Mouse (Mus musculus) heart, adult 2 months (tissue): ENCODE data around the gene Arhgap23. TPM values are rescaled to one million over a fixed set of nuclear protein-coding genes. Genes with fewer than 3 reads are reported as not detected.

Experiments used
- DNase-seq, 2 experiments: peaks; one replicate each; pipeline ENCODE4 v3.0.0; 2021
- H3K27ac ChIP-seq: fragments of 200-600 bp; 2 replicates; pipeline ENCODE4 v1.8.1; 2022
- H3K27me3 ChIP-seq: fragments of 200-500 bp; 2 replicates; pipeline ENCODE4 v1.6.1; 2012; ENCODE audit warnings: mild to moderate bottlenecking, low read length, inconsistent platforms, mixed read lengths; ENCODE audit not compliant: control insufficient read depth, insufficient read depth
- H3K36me3 ChIP-seq: fragments of 200-500 bp; 2 replicates; pipeline ENCODE4 v1.6.1; 2012; ENCODE audit warnings: low read length, inconsistent platforms; ENCODE audit not compliant: control insufficient read depth, insufficient read depth
- H3K4me1 ChIP-seq: fragments of 200-500 bp; 2 replicates; pipeline ENCODE4 v1.6.1; 2011; ENCODE audit warnings: low read length; ENCODE audit not compliant: control insufficient read depth, insufficient read depth
- H3K4me3 ChIP-seq: fragments of 200-600 bp; 2 replicates; pipeline ENCODE4 v1.8.1; 2022
- H3K79me2 ChIP-seq: fragments of 200-500 bp; replicated peaks from 2 replicates; pipeline ENCODE4 v1.6.1; 2012; ENCODE audit warnings: mild to moderate bottlenecking, inconsistent platforms, low read length, moderate library complexity, mixed read lengths; ENCODE audit not compliant: control insufficient read depth, insufficient read depth
- H3K9ac ChIP-seq: fragments of 200-500 bp; 2 replicates; pipeline ENCODE4 v1.6.1; 2012; ENCODE audit warnings: low read depth, mild to moderate bottlenecking, control low read depth, inconsistent platforms, low read length, mixed read lengths
- CTCF ChIP-seq: fragments of 200-600 bp; IDR thresholded peaks from 2 replicates; pipeline ENCODE4 v1.8.1; 2022; ENCODE audit warnings: antibody characterized with exemption, mild to moderate bottlenecking, moderate library complexity
- EP300 ChIP-seq: fragments of 200-500 bp; IDR thresholded peaks from 2 replicates; pipeline ENCODE4 v1.6.1; 2011; ENCODE audit warnings: low read depth, low read length, control low read depth; ENCODE audit not compliant: insufficient read depth
- POLR2A ChIP-seq: fragments of 200-500 bp; IDR thresholded peaks from 2 replicates; pipeline ENCODE4 v1.6.1; 2011; ENCODE audit warnings: mild to moderate bottlenecking, low read depth, low read length, control low read depth; ENCODE audit not compliant: insufficient read depth
- WGBS: fragments of 180-500 bp; shearing (Covaris S2); methylation state at CpG from one replicate; pipeline ENCODE4 v1.1.7; 2018; 5-methylcytosine and 5-hydroxymethylcytosine counted together
- intact Hi-C: fragments of 180-260 bp; cut with DNase I; formaldehyde crosslinking; loops from one replicate; pipeline ENCODE4 v1.15.1; 2025
- polyA plus RNA-seq: library from polyadenylated mRNA; depleted of rRNA; stranded (reverse); fragments of >200 nt; gene quantifications from 2 replicates; pipeline ENCODE4 v1.2.3, GENCODE M21; 2012
- total RNA-seq, 2 experiments: library from RNA; stranded (reverse); gene quantifications; 2 replicates each; pipeline ENCODE4 v1.2.3; 2021

Gene Arhgap23
- total and polyA plus RNA-seq, 3 experiments: 12.8 to 18.4 (median 13.7) TPM

DNA sequence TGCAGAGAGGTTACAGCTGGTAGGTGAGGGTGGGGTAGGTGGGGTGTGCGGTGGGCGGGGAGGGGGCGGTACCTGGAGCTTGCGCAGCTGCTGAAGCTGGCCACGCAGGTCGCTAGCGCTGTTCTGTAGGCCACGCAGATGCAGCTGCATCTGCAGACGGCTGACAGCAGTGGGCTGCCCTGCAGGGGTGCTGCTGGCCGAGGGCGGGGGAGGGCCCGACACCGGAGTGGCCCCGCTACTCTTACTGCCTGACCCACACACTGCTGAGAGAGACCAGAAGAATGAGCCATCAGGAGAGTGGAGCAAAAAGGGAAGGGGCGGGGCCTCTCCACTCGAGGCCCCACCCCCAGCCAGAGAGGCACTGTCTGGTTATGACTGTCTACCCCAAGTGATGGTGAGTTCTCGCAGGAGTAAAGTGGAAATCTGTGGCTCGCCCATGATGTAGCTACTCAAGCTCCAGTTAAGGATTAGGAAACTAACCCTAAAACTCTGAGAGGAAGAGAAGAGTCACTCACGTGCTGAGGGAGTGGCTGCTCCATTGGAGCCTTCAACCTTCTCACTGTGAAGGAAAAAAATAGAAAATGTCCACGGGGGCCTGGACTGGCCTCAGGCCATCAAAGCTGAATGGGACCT, 117.7 kb downstream of the Arhgap23 start:
- WGBS: 5% methylated on average over 20 of the region's 20 CpGs
- no peaks in the 10 kb centered on the region for H3K79me2 ChIP-seq
- intact Hi-C loops: loop anchor here (5.0 kb wide), 2 partner anchors 39 to 169 kb away; partner anchors contain the start of genes Pcgf2 and Psmb3
- H3K9ac ChIP-seq: no peak overlapping the region
- no peak overlapping the region for H3K27ac ChIP-seq
- DNase-seq: peak in 1 of 2 experiments; percentile 25
- H3K27me3 ChIP-seq: peaks cover 27% of the 10 kb centered on the region
- no peaks in the 10 kb centered on the region for H3K36me3 ChIP-seq
- H3K4me3 ChIP-seq: no peak overlapping the region
- TF ChIP-seq POLR2A (no peak), EP300 (no peak), CTCF (no peak)
- no peaks in the 10 kb centered on the region for H3K4me1 ChIP-seq

DNA sequence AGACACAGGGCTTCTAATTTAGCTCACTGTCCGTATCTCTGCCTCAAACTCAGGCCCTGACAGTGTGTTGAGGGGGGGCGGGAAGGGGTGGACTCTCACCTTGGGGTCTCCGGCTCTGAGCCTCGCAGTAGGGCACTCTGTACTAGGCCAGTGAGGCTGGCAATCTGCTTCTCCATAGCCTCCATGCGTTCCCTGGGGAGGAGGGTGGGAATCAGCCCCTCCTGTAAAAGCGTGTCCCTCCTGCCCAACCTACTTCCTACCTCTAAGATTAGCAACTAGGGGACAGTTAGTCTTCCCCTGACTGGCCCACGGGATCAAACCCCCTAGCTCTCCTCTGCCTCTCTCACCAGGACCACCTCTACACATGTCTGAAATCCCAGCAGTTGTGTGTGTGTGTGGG, 118.3 kb downstream of the Arhgap23 start:
- intact Hi-C loops: loop anchor here (5.0 kb wide), 2 partner anchors 39 to 169 kb away; partner anchors contain the start of genes Pcgf2 and Psmb3
- WGBS: 14% methylated on average over 7 of the region's 7 CpGs

DNA sequence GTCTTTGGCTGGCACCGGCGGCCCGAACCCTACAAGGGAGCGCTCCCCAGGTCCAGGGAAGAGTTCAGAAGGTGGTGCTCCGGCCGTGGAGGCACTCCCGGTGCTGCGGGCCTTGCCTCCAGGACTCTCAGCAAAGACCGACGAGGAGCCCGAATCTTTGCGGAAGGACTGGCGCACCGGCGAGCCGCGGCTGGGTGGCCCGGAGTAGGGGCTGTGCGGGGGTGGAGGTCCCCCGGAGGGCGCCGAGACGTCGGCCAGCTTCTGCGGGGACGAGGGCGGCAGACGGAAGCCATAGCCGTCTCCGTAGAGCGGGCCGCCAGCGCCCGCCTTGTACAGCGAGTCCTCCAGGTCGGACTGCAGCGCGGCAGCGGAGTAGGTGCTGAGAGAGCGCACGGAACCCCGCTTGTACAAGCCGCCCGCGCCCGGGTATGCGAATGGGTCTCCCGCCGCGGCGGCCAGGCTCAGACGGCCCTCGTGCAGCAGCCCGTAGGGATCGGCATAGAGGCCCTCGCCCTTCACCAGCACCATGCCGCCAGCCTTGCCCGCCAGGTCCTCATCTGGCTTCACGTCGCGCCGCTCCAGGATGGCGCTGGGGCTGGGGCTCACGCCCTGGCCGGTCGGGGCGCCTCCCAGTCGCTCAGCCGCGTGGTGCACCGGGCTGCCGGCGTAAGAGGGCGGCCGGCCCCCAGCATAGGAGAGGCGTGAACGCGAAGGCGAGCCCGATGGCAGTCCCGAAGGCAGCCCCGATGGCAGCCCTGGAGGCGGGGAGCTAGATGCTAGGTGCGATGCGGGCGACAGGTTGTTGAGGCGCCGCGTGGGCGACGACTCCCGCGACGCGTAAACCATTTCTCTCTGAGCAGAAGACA, 119.3 kb downstream of the Arhgap23 start:
- H3K36me3 ChIP-seq: no peaks in the 10 kb centered on the region
- WGBS: 2% methylated on average over 95 of the region's 95 CpGs
- peaks cover 27% of the 10 kb centered on the region for H3K27me3 ChIP-seq
- peak overlapping the region; percentile 6; the same call in 1 of the 2 replicates for H3K4me3 ChIP-seq
- peak overlapping the region; percentile 22 for H3K9ac ChIP-seq
- DNase-seq: peak in 1 of 2 experiments; percentile 40
- intact Hi-C loops: loop anchor here (5.0 kb wide), 2 partner anchors 38 to 168 kb away; partner anchors contain the start of genes Pcgf2 and Psmb3
- H3K27ac ChIP-seq: no peak overlapping the region
- H3K79me2 ChIP-seq: no peaks in the 10 kb centered on the region
- TF ChIP-seq CTCF (no peak), POLR2A (no peak), EP300 (no peak)
- H3K4me1 ChIP-seq: no peaks in the 10 kb centered on the region

More for the DNA sequence above, 118.3 kb downstream of the Arhgap23 start:
- Histone ChIP-seq H3K36me3 (no peaks in the 10 kb centered on the region), H3K4me3 (no peak overlapping the region), H3K9ac (no peak overlapping the region), H3K79me2 (no peaks in the 10 kb centered on the region), H3K27ac (no peak overlapping the region), H3K27me3 (peaks cover 27% of the 10 kb centered on the region), H3K4me1 (no peaks in the 10 kb centered on the region)
- TF ChIP-seq EP300: no peak
- TF ChIP-seq CTCF: no peak
- TF ChIP-seq POLR2A: no peak
- DNase-seq: no peak

DNA sequence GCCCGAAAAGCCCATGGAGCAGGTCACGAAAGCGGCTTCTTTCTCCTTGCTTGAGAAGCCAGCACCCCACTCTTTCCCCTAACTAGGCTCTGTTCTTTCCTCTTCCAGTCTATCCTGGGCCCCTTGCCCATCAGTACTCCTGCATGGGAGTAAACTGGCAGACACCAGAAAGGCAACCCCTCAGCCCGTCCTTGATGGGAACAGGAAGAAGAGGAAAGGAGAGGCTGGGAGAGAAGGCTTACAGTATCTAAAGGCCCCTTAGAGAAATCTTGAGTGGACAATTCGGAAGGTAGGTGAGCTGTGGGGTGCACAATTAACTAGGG, 119.9 kb downstream of the Arhgap23 start:
- no peak overlapping the region for H3K4me3 ChIP-seq
- H3K27ac ChIP-seq: no peak overlapping the region
- TF ChIP-seq POLR2A (no peak), CTCF (no peak), EP300 (no peak)
- H3K36me3 ChIP-seq: no peaks in the 10 kb centered on the region
- no peaks in the 10 kb centered on the region for H3K4me1 ChIP-seq
- intact Hi-C loops: no loop called here
- no peak for DNase-seq
- no peaks in the 10 kb centered on the region for H3K79me2 ChIP-seq
- whole genome bisulfite sequencing: 18% methylated on average over 5 of the region's 5 CpGs
- H3K27me3 ChIP-seq: peaks cover 27% of the 10 kb centered on the region
- H3K9ac ChIP-seq: no peak overlapping the region

DNA sequence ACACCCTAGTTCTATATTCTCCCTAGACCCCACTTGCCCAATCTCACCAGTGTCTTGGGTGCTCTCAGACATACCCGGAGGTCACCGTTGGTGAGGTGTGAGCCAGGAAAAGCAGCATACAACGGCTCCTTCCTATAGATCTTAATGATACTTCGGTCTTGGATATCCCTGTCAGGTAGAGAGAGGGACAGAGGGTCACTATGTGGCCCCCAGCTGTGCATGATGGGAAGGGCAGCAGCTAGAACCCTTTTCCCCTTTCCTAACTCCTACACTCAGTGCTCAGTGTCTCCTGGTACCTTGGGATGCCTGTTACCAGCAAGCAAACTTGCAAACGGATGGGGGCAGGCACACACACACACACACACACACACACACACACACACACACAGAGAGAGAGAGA, 120.3 kb downstream of the Arhgap23 start:
- intact Hi-C loops: no loop called here
- TF ChIP-seq CTCF (no peak), EP300 (no peak), POLR2A (no peak)
- Histone ChIP-seq H3K4me3 (no peak overlapping the region), H3K27me3 (peaks cover 27% of the 10 kb centered on the region), H3K4me1 (no peaks in the 10 kb centered on the region), H3K27ac (no peak overlapping the region), H3K36me3 (no peaks in the 10 kb centered on the region), H3K9ac (no peak overlapping the region), H3K79me2 (no peaks in the 10 kb centered on the region)
- no peak for DNase-seq
- 36% methylated on average over 5 of the region's 5 CpGs for WGBS

DNA sequence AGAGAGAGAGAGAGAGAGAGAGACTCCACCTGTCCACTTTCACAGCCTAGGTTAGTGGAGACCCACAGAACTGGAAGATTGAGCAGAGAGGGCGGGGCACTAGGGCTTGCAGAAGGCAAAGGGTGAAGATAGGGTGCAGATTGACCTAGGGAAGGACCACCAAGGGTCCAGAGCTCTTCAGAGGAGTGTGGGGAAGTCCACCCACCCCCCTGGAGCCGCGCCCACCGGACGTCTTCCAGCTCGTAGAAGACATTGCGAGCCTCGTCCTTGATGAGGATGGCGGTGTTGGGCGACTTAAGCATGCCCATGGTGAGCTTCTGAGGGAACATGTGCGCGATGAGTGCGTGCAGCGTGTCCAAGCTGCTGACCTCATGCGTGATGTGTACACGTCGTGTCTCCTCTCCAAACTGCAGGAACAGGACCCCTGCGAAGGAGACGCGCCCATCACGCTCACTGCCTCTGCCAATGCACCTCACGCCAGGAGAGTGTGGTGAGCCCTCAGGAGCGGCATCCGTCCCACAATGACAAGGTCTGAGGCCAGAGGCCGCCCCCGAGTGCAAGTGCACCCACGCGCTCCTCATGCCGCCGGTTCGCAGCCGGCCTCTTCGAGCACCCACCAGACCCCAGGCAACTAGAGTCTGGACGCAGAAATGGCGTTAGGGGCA, 120.9 kb downstream of the Arhgap23 start:
- no peak overlapping the region for H3K27ac ChIP-seq
- H3K4me3 ChIP-seq: no peak overlapping the region
- WGBS: 9% methylated on average over 35 of the region's 35 CpGs
- no peaks in the 10 kb centered on the region for H3K79me2 ChIP-seq
- no peaks in the 10 kb centered on the region for H3K36me3 ChIP-seq
- no peak overlapping the region for H3K9ac ChIP-seq
- DNase-seq: no peak
- TF ChIP-seq POLR2A (no peak), CTCF (no peak), EP300 (no peak)
- peaks cover 27% of the 10 kb centered on the region for H3K27me3 ChIP-seq
- no peaks in the 10 kb centered on the region for H3K4me1 ChIP-seq
- intact Hi-C loops: no loop called here
